Mouse (Mus musculus): ENCODE data around the gene Nup43. TPM values are rescaled to one million over a fixed set of nuclear protein-coding genes. Genes with fewer than 3 reads are reported as not detected.

Gene Nup43
- polyA plus RNA-seq (2014; fragmentation: Illumina TruSeq; extraction: RNeasy Lipid Tissue Mini Kit (QIAGEN cat#74804); ENCODE audit: low read depth, low replicate concordance) = 7.7 TPM

GRCm38 (mm10) chr10:7667342-7667802, at the start of gene Nup43:
Nup43 (plus strand) TSS chr10:7667503.

GRCm38 (mm10) chr10:7680731-7681301, 13.5 kb downstream of the Nup43 start, which contains the start of the genes Pcmt1 and Lats1:
Pcmt1 (minus strand) TSS chr10:7681136.
Lats1 (plus strand) TSS chr10:7681214.

GRCm38 (mm10) chr10:7725751-7726500, 58.6 kb downstream of the Nup43 start, which contains the start of gene Katna1:
Katna1 (plus strand) TSS chr10:7726000.

Other genes starting within 250 kb of the Nup43 start
- gene Ulbp1, start 193.9 kb upstream of the Nup43 start, polyA plus RNA-seq (2014; fragmentation: Illumina TruSeq; extraction: RNeasy Lipid Tissue Mini Kit (QIAGEN cat#74804); ENCODE audit: low read depth, low replicate concordance) = 0.42 TPM
- 1.9 TPM for gene Lrp11, start 77.7 kb upstream of the Nup43 start, polyA plus RNA-seq (2014; fragmentation: Illumina TruSeq; extraction: RNeasy Lipid Tissue Mini Kit (QIAGEN cat#74804); ENCODE audit: low read depth, low replicate concordance)
- 41.5 TPM for gene Pcmt1, start 13.6 kb downstream of the Nup43 start, polyA plus RNA-seq (2014; fragmentation: Illumina TruSeq; extraction: RNeasy Lipid Tissue Mini Kit (QIAGEN cat#74804); ENCODE audit: low read depth, low replicate concordance)
- gene Lats1, start 13.7 kb downstream of the Nup43 start, polyA plus RNA-seq (2014; fragmentation: Illumina TruSeq; extraction: RNeasy Lipid Tissue Mini Kit (QIAGEN cat#74804); ENCODE audit: low read depth, low replicate concordance) = 18.9 TPM
- gene Katna1, start 58.5 kb downstream of the Nup43 start, polyA plus RNA-seq (2014; fragmentation: Illumina TruSeq; extraction: RNeasy Lipid Tissue Mini Kit (QIAGEN cat#74804); ENCODE audit: low read depth, low replicate concordance) = 24.4 TPM
- 141 TPM for gene Ginm1, start 125.3 kb downstream of the Nup43 start, polyA plus RNA-seq (2014; fragmentation: Illumina TruSeq; extraction: RNeasy Lipid Tissue Mini Kit (QIAGEN cat#74804); ENCODE audit: low read depth, low replicate concordance)
- 24.2 TPM for gene Ppil4, start 125.4 kb downstream of the Nup43 start, polyA plus RNA-seq (2014; fragmentation: Illumina TruSeq; extraction: RNeasy Lipid Tissue Mini Kit (QIAGEN cat#74804); ENCODE audit: low read depth, low replicate concordance)
- gene Zc3h12d, start 165.0 kb downstream of the Nup43 start, polyA plus RNA-seq (2014; fragmentation: Illumina TruSeq; extraction: RNeasy Lipid Tissue Mini Kit (QIAGEN cat#74804); ENCODE audit: low read depth, low replicate concordance) = 2.2 TPM

Data from liver, adult 10 weeks (tissue).